Mouse (Mus musculus) kidney, adult 2 months (tissue): ENCODE measurements around the gene Cdyl2. TPM values are rescaled to one million over a fixed set of nuclear protein-coding genes. Genes with fewer than 3 reads are reported as not detected.

Experiments used
- DNase-seq: peaks from one replicate; pipeline ENCODE4 v3.0.0; 2021
- H3K27ac ChIP-seq: fragments of 200-500 bp; 2 replicates; pipeline ENCODE4 v1.5.1; 2012; ENCODE audit warnings: low read depth, low read length, control low read depth, inconsistent platforms; ENCODE audit not compliant: insufficient read depth
- H3K27me3 ChIP-seq: fragments of 200-500 bp; replicated peaks from 2 replicates; pipeline ENCODE4 v1.6.1; 2012; ENCODE audit warnings: mild to moderate bottlenecking, moderate library complexity, low read length, inconsistent platforms; ENCODE audit not compliant: control insufficient read depth, insufficient read depth
- H3K36me3 ChIP-seq: fragments of 200-500 bp; 2 replicates; pipeline ENCODE4 v1.6.1; 2012; ENCODE audit warnings: mild to moderate bottlenecking, moderate library complexity, low read length, inconsistent platforms; ENCODE audit not compliant: control insufficient read depth, insufficient read depth
- H3K4me1 ChIP-seq: fragments of 200-500 bp; 2 replicates; pipeline ENCODE4 v1.6.1; 2011; ENCODE audit warnings: low read length; ENCODE audit not compliant: control insufficient read depth, insufficient read depth
- H3K4me3 ChIP-seq: fragments of 200-500 bp; 2 replicates; pipeline ENCODE4 v1.5.1; 2011; ENCODE audit warnings: mild to moderate bottlenecking, low read depth, low read length, control low read depth; ENCODE audit not compliant: insufficient read depth
- CTCF ChIP-seq: fragments of 200-500 bp; conservative IDR thresholded peaks from 2 replicates; pipeline ENCODE4 v1.5.1; 2011; ENCODE audit warnings: low read depth, mild to moderate bottlenecking, control low read depth, low read length, moderate library complexity, mixed read lengths; ENCODE audit not compliant: insufficient read depth, insufficient read length
- POLR2A ChIP-seq: fragments of 200-500 bp; IDR thresholded peaks from one replicate; pipeline ENCODE4 v1.6.1; 2011; ENCODE audit warnings: low read depth, low read length, control low read depth
- WGBS: fragments of 180-500 bp; shearing (Covaris S2); methylation state at CpG from one replicate; pipeline ENCODE4 v1.1.7; 2018; 5-methylcytosine and 5-hydroxymethylcytosine counted together
- polyA plus RNA-seq: library from polyadenylated mRNA; depleted of rRNA; stranded (reverse); fragments of >200 nt; gene quantifications from 2 replicates; pipeline ENCODE4 v1.2.3, GENCODE M21; 2012; rRNA removed

Cdyl2 gene
- polyA plus RNA-seq, 1 experiment, result 2.4 TPM

- no peaks in the 10 kb centered on the region for H3K36me3 ChIP-seq
- no peak overlapping the region for H3K4me3 ChIP-seq
- WGBS, result 25% methylated on average over 1 of the region's 1 CpGs
- no peak for DNase-seq
- no peaks in the 10 kb centered on the region for H3K4me1 ChIP-seq
- no peaks in the 10 kb centered on the region for H3K27me3 ChIP-seq
- no peak overlapping the region for H3K27ac ChIP-seq
- TF ChIP-seq CTCF (no peak), POLR2A (no peak)
Observed at GRCm38 (mm10) chr8:116543366-116543765, 189.4 kb downstream of the Cdyl2 start.

DNA sequence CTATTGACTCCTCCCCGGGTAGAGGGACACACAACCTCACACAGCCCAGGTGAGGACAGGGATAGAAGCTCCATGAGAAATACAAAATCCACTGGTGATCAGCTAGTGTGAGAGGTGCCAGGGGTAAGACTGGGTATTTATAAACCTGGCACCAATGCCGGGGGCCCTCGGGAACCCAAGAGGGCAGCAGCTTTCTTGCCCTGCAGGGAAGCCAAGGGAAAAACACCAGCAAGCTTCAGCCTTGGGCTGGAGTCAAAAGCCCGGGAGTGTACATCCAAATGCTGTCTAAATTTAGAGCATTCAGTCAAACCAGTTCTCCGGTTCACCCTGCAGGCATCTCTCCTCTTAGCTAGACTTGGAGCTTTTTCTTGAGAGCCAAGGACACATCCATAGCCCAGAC is 189.9 kb downstream of the Cdyl2 start:
- 79% methylated on average over 5 of the region's 5 CpGs for WGBS
- TF ChIP-seq CTCF, result no peak
- no peak for TF ChIP-seq POLR2A
- H3K4me3 ChIP-seq, result no peak overlapping the region
- H3K27me3 ChIP-seq, result no peaks in the 10 kb centered on the region
- DNase-seq, result no peak
- H3K27ac ChIP-seq, result no peak overlapping the region
- H3K4me1 ChIP-seq, result no peaks in the 10 kb centered on the region
- no peaks in the 10 kb centered on the region for H3K36me3 ChIP-seq

- no peak for TF ChIP-seq POLR2A
- TF ChIP-seq CTCF, result no peak
- H3K4me3 ChIP-seq, result no peak overlapping the region
- no peak overlapping the region for H3K27ac ChIP-seq
- WGBS, result 96% methylated on average over 1 of the region's 1 CpGs
- no peaks in the 10 kb centered on the region for H3K27me3 ChIP-seq
- no peaks in the 10 kb centered on the region for H3K36me3 ChIP-seq
- H3K4me1 ChIP-seq, result no peaks in the 10 kb centered on the region
- DNase-seq, result no peak
Observed at GRCm38 (mm10) chr8:116540136-116540535, 192.7 kb downstream of the Cdyl2 start.

GRCm38 (mm10) chr8:116538763-116539162 is 194.0 kb downstream of the Cdyl2 start:
- H3K27ac ChIP-seq, result no peak overlapping the region
- H3K4me1 ChIP-seq, result no peaks in the 10 kb centered on the region
- no peaks in the 10 kb centered on the region for H3K36me3 ChIP-seq
- DNase-seq, result no peak
- 25% methylated on average over 7 of the region's 7 CpGs for WGBS
- H3K27me3 ChIP-seq, result no peaks in the 10 kb centered on the region
- TF ChIP-seq CTCF (no peak), POLR2A (no peak)
- H3K4me3 ChIP-seq, result no peak overlapping the region

DNA sequence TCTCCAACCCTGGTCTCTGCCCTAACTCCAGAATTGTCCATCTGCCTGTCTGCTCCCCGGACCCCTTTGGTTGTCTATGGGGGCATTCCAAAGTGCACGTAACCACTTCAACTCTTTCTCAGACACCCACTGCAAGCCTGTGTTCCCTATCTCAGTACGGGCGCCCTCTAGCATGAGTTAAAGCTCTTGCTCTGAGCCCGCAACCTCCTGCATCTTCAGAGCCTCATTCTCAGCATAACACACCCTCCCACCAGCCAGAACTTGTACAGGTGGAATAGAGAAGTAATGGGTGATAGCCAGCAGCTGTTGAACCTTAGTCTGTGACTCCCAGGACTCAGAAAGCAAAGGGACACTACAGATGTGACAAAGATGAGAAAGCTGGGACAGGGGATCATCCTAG is 196.0 kb downstream of the Cdyl2 start:
- no peak overlapping the region for H3K27ac ChIP-seq
- DNase-seq, result no peak
- no peaks in the 10 kb centered on the region for H3K4me1 ChIP-seq
- 82% methylated on average over 5 of the region's 5 CpGs for WGBS
- TF ChIP-seq CTCF (no peak), POLR2A (no peak)
- no peak overlapping the region for H3K4me3 ChIP-seq
- no peaks in the 10 kb centered on the region for H3K36me3 ChIP-seq
- H3K27me3 ChIP-seq, result no peaks in the 10 kb centered on the region

DNA sequence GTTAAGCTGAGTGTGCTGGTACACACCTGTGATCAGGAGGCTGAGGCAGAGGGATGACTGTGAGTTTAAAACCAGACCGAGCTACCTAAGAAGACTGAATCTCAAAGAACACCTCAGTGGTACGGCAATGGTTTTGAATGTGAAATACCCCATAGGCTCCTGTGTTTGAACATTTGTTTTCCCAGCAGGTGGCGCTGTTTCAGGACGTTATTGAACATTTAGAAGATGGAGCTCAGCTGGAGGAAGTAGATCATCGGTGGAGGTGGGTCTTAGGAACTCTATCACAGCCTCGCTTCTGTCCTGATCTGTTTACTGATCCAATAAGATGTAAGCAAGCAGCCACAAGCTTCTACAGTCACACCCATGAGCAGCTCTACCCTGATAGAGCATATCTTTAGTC is 199.7 kb downstream of the Cdyl2 start:
- H3K27me3 ChIP-seq, result no peaks in the 10 kb centered on the region
- H3K27ac ChIP-seq, result no peak overlapping the region
- WGBS, result 81% methylated on average over 6 of the region's 6 CpGs
- no peaks in the 10 kb centered on the region for H3K36me3 ChIP-seq
- DNase-seq, result no peak
- H3K4me3 ChIP-seq, result no peak overlapping the region
- TF ChIP-seq CTCF, result no peak
- no peak for TF ChIP-seq POLR2A
- no peaks in the 10 kb centered on the region for H3K4me1 ChIP-seq

GRCm38 (mm10) chr8:116528736-116529135 is 204.1 kb downstream of the Cdyl2 start:
- H3K36me3 ChIP-seq, result no peaks in the 10 kb centered on the region

GRCm38 (mm10) chr8:116524915-116525314 is 207.9 kb downstream of the Cdyl2 start:
- H3K27ac ChIP-seq, result no peak overlapping the region
- DNase-seq, result no peak
- no peaks in the 10 kb centered on the region for H3K36me3 ChIP-seq
- H3K4me3 ChIP-seq, result no peak overlapping the region
- H3K4me1 ChIP-seq, result no peaks in the 10 kb centered on the region
- no peaks in the 10 kb centered on the region for H3K27me3 ChIP-seq
- 81% methylated on average over 7 of the region's 7 CpGs for WGBS
- no peak for TF ChIP-seq POLR2A
- no peak for TF ChIP-seq CTCF

More at GRCm38 (mm10) chr8:116528736-116529135, 204.1 kb downstream of the Cdyl2 start:
- Histone ChIP-seq H3K27me3 (no peaks in the 10 kb centered on the region), H3K27ac (no peak overlapping the region), H3K4me3 (no peak overlapping the region), H3K4me1 (no peaks in the 10 kb centered on the region)
- 76% methylated on average over 7 of the region's 7 CpGs for WGBS
- DNase-seq, result no peak
- TF ChIP-seq POLR2A (no peak), CTCF (no peak)

Other genes with a start within 250 kb of the Cdyl2 start
- gene Dynlrb2, start 228.0 kb downstream of the Cdyl2 start, polyA plus RNA-seq, result 2.2 TPM in 2 replicates
- 13.0 and 17.7 TPM in 2 replicates for gene Cmc2, start 188.5 kb upstream of the Cdyl2 start, polyA plus RNA-seq
- gene Cenpn, start 188.7 kb upstream of the Cdyl2 start, polyA plus RNA-seq, result 0.89 and 1.2 TPM in 2 replicates
- 15.9 and 17.1 TPM in 2 replicates for gene Atmin, start 210.4 kb upstream of the Cdyl2 start, polyA plus RNA-seq
- 1.4 TPM in 2 replicates for gene 1700030J22Rik, start 246.0 kb upstream of the Cdyl2 start, polyA plus RNA-seq